Mouse (Mus musculus): ENCODE measurements at regions not wholly inside any gene's neighbourhood (a gene's known extent, or its start where the extent isn't known, plus 50 kb on each side); places are given as distances from the start of the nearest gene placed in this dataset.

- no peak for DNase-seq (ENCODE audit: low spot score in 2 of 2)
Measured at GRCm38 (mm10) chr15:62221024-62221819, 1298.4 kb upstream of the A1bg start.

GRCm38 (mm10) chr15:62220620-62221019 is 1297.8 kb upstream of the A1bg start:
- DNase-seq (ENCODE audit: low spot score in 2 of 2) = no peak

GRCm38 (mm10) chr15:62219934-62220540 is 1297.2 kb upstream of the A1bg start:
- no peak for DNase-seq (ENCODE audit: low spot score in 2 of 2)

- DNase-seq (ENCODE audit: low spot score in 2 of 2) = no peak
Measured at GRCm38 (mm10) chr15:62218346-62219080, 1295.7 kb upstream of the A1bg start.

GRCm38 (mm10) chr15:62216688-62217477 is 1294.1 kb upstream of the A1bg start:
- DNase-seq (ENCODE audit: low spot score in 2 of 2) = no peak

GRCm38 (mm10) chr15:62215616-62216398 is 1293.0 kb upstream of the A1bg start:
- no peak for DNase-seq (ENCODE audit: low spot score in 2 of 2)

- DNase-seq (ENCODE audit: low spot score in 2 of 2) = no peak
Measured at GRCm38 (mm10) chr15:62214300-62214699, 1291.5 kb upstream of the A1bg start.

- no peak for DNase-seq (ENCODE audit: low spot score in 2 of 2)
Measured at GRCm38 (mm10) chr15:62212283-62212910, 1289.6 kb upstream of the A1bg start.

GRCm38 (mm10) chr15:62209881-62210481 is 1287.2 kb upstream of the A1bg start:
- no peak for DNase-seq (ENCODE audit: low spot score in 2 of 2)

- DNase-seq (ENCODE audit: low spot score in 2 of 2) = no peak
Measured at GRCm38 (mm10) chr15:62209296-62209695, 1286.5 kb upstream of the A1bg start.

- no peak for DNase-seq (ENCODE audit: low spot score in 2 of 2)
Measured at GRCm38 (mm10) chr15:62206502-62206902, 1283.7 kb upstream of the A1bg start.

- no peak for DNase-seq (ENCODE audit: low spot score in 2 of 2)
Measured at GRCm38 (mm10) chr15:62203951-62204905, 1281.4 kb upstream of the A1bg start.

GRCm38 (mm10) chr15:62202781-62203375 is 1280.1 kb upstream of the A1bg start:
- no peak for DNase-seq (ENCODE audit: low spot score in 2 of 2)

GRCm38 (mm10) chr15:62198721-62199120 is 1275.9 kb upstream of the A1bg start:
- no peak for DNase-seq (ENCODE audit: low spot score in 2 of 2)

GRCm38 (mm10) chr15:62198194-62198593 is 1275.4 kb upstream of the A1bg start:
- no peak for DNase-seq (ENCODE audit: low spot score in 2 of 2)

- DNase-seq (ENCODE audit: low spot score in 2 of 2) = no peak
Measured at GRCm38 (mm10) chr15:62195440-62195839, 1272.6 kb upstream of the A1bg start.

- no peak for DNase-seq (ENCODE audit: low spot score in 2 of 2)
Measured at GRCm38 (mm10) chr15:62192706-62193105, 1269.9 kb upstream of the A1bg start.

- no peak for DNase-seq (ENCODE audit: low spot score in 2 of 2)
Measured at GRCm38 (mm10) chr15:62191641-62192040, 1268.8 kb upstream of the A1bg start.
